Mouse (Mus musculus): ENCODE data around the gene Il27. TPM values are rescaled to one million over a fixed set of nuclear protein-coding genes. Genes with fewer than 3 reads are reported as not detected.
A peak's percentile ranks its signal among the peaks of the same experiment; 100 is the strongest.
"Not testable (repeated sequence)": the region's sequence is repeated elsewhere in the genome, so short reads cannot be mapped to it uniquely, and the experiment has no call there.

Il27 gene
- 0.15 and 0.51 TPM in 2 replicates for polyA plus RNA-seq (2012; rRNA removed)

DNA sequence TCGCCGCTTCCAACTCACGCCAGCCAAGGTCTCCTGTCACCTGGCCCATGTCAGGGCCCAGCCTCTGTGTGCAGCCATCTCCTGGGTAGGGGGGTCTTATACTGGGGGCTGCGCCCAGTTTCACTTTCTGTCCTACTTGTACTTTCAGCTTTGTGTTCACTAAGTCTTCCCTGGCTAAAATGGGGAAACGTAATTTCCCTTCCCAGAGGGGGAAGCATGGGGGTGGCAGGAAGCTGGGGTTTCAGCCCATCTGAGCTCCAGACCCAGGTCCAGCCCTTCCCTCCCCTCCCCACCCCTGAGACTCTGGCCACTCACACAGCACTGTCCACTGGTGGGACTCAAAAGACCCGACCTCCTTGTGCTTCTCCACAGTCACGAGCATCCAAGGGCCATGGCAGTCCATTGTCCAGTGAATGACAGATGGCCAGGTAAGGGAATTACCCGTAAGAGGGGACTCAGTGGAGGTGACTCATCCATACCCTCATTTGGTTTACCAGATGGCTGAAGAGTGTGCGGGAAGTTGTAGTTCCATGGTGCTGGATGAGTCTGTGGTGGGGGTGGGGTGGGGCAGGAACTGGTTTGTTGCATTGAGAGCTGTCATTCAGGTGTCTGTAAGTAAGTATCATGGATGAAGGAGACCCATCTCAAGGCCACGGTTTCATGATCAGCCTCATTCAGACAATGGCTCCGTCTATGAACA lies at the start of gene Il27:
Gene Il27 (minus strand): TSS at position 80 of the 700 bp plus-strand sequence.
- peak within 1 kb of the TSS; percentile 17; the same call in 1 of the 2 replicates for H3K4me3 ChIP-seq (ENCODE audit: low read depth, low read length)
- no peak for TF ChIP-seq POLR2A (IDR thresholded peaks at IDR 0.05; ENCODE audit: low read depth, low read length)
- TF ChIP-seq CTCF (IDR thresholded peaks at IDR 0.05; ENCODE audit: extremely low read depth, insufficient read length, insufficient replicate concordance, low read depth, low read length) = no peak
- no peaks in the 10 kb centered on the region for H3K36me3 ChIP-seq (ENCODE audit: control insufficient read depth, insufficient read depth, low read length)
- no peaks in the 10 kb centered on the region for H3K27me3 ChIP-seq (ENCODE audit: control insufficient read depth, insufficient read depth, low read length)
- peak within 1 kb of the TSS; percentile 10; the same call in 1 of the 2 replicates for H3K27ac ChIP-seq (ENCODE audit: insufficient read depth, low read depth, low read length)
- H3K4me1 ChIP-seq (ENCODE audit: control insufficient read depth, insufficient read depth, insufficient read length, low read length) = no peaks in the 10 kb centered on the region; the same call in 1 of the 2 replicates
- 74% methylated on average over 11 of the region's 11 CpGs for WGBS

- Histone ChIP-seq H3K4me3 (ENCODE audit: low read depth, low read length) (no peak overlapping the region), H3K36me3 (ENCODE audit: control insufficient read depth, insufficient read depth, low read length) (no peaks in the 10 kb centered on the region), H3K4me1 (ENCODE audit: control insufficient read depth, insufficient read depth, insufficient read length, low read length) (peaks cover 9% of the 10 kb centered on the region; the same call in 1 of the 2 replicates), H3K27ac (ENCODE audit: insufficient read depth, low read depth, low read length) (no peak overlapping the region), H3K27me3 (ENCODE audit: control insufficient read depth, insufficient read depth, low read length) (no peaks in the 10 kb centered on the region)
- TF ChIP-seq POLR2A (IDR thresholded peaks at IDR 0.05; ENCODE audit: low read depth, low read length) (no peak), CTCF (IDR thresholded peaks at IDR 0.05; ENCODE audit: extremely low read depth, insufficient read length, insufficient replicate concordance, low read depth, low read length) (no peak)
- 60% methylated on average over 3 of the region's 3 CpGs for WGBS
These were observed 49.6 kb upstream of the Il27 start for GRCm38 (mm10) chr7:126644345-126644744.

DNA sequence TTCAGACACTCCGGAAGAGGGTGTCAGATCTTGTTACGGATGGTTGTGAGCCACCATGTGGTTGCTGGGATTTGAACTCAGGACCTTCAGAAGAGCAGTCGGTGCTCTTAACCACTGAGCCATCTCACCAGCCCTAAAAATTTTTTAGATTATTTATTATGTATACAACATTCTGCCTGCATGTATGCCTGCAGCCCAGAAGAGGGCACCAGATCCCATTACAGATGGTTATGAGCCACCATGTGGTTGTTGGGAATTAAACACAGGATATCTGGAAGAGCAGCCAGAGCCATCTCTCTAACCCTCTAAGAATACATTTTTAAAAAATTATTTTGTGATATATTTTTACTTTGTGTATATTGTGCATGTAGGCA lies 48.5 kb upstream of the Il27 start:
- not testable (repeated sequence) for H3K27me3 ChIP-seq (ENCODE audit: control insufficient read depth, insufficient read depth, low read length); H3K4me3 ChIP-seq (ENCODE audit: low read depth, low read length); H3K4me1 ChIP-seq (ENCODE audit: control insufficient read depth, insufficient read depth, insufficient read length, low read length); H3K36me3 ChIP-seq (ENCODE audit: control insufficient read depth, insufficient read depth, low read length); H3K27ac ChIP-seq (ENCODE audit: insufficient read depth, low read depth, low read length)
- WGBS = 16% methylated on average over 3 of the region's 3 CpGs

DNA sequence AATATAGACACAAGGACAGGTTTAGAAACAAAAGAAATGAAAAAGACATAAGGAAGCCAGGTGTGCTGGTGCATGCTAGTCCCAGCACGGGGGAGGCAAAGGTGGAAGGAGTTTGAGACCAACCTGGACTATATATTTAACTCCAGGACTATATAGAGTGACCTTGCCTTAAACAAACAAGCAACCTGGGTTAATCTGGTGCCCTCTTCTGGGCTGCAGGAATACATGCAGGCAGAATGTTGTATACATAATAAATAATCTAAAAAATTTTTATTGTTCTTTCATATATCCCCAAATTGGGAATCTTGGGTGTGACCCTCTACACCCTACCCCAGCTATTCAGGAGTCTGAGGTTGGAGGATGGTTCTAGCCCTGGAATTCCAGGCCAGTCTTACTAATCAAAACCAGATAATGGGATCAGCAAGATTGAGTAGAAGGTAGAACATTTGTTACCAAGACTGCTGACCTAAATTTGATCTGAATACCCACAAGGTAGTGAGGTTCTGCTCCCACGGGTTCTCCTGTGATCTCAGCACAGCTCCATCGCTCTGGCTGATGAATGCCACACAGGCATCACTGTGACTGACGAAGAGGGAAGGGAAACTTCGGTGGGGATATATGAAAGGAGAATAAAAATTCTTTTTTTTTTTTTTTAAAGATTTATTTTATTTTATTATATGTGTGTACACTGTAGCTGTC lies 48.0 kb upstream of the Il27 start:
- H3K36me3 ChIP-seq (ENCODE audit: control insufficient read depth, insufficient read depth, low read length) = no peaks in the 10 kb centered on the region
- H3K4me1 ChIP-seq (ENCODE audit: control insufficient read depth, insufficient read depth, insufficient read length, low read length) = peaks cover 7% of the 10 kb centered on the region; the same call in 1 of the 2 replicates
- H3K4me3 ChIP-seq (ENCODE audit: low read depth, low read length) = no peak overlapping the region
- no peak for TF ChIP-seq POLR2A (IDR thresholded peaks at IDR 0.05; ENCODE audit: low read depth, low read length)
- TF ChIP-seq CTCF (IDR thresholded peaks at IDR 0.05; ENCODE audit: extremely low read depth, insufficient read length, insufficient replicate concordance, low read depth, low read length) = peak; percentile 12; the same call in 1 of the 2 replicates
- H3K27ac ChIP-seq (ENCODE audit: insufficient read depth, low read depth, low read length) = no peak overlapping the region
- 52% methylated on average over 5 of the region's 5 CpGs for WGBS
- H3K27me3 ChIP-seq (ENCODE audit: control insufficient read depth, insufficient read depth, low read length) = no peaks in the 10 kb centered on the region

DNA sequence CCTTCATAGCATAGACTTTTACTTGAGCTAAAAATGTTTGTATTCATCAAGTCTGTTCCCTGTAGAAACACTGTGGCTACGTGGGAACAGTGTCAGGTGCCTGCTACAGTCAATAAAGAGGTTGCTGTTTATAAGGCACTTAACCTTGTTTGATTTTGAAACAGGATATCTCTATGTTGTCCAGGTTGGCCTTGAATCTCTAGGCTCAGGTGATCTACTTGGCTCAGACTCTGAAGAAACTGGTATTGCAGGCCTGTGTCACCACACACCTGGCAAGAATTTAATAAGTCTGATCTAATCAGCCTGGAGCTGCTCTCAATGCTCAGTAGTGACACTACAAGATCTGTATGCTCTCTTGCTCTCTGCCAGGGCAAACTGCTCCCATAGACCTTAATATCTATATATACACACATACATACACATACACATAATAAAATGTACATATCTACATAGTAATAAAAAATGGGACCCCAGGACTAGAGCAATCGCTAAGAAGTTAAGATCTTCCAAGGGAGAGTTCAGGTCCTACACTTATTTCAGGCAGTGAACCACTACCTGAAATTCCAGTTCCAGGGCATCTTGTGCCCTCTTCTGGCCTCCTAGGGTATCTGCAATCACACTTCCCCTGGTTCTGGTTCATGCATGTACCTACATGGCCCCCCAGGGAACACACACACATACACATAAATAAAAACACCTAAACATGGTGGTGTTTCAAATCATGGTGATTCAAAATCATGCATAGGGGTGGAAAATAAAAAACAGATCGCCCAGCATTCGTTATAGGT lies 42.2 kb upstream of the Il27 start:
- H3K36me3 ChIP-seq (ENCODE audit: control insufficient read depth, insufficient read depth, low read length) = no peaks in the 10 kb centered on the region
- H3K27me3 ChIP-seq (ENCODE audit: control insufficient read depth, insufficient read depth, low read length) = no peaks in the 10 kb centered on the region
- WGBS = 13% methylated on average over 4 of the region's 4 CpGs
- TF ChIP-seq CTCF (IDR thresholded peaks at IDR 0.05; ENCODE audit: extremely low read depth, insufficient read length, insufficient replicate concordance, low read depth, low read length) (peak; percentile 55; the same call in 1 of the 2 replicates), POLR2A (IDR thresholded peaks at IDR 0.05; ENCODE audit: low read depth, low read length) (no peak)
- no peak overlapping the region for H3K27ac ChIP-seq (ENCODE audit: insufficient read depth, low read depth, low read length)
- H3K4me3 ChIP-seq (ENCODE audit: low read depth, low read length) = no peak overlapping the region
- no peaks in the 10 kb centered on the region for H3K4me1 ChIP-seq (ENCODE audit: control insufficient read depth, insufficient read depth, insufficient read length, low read length)

DNA sequence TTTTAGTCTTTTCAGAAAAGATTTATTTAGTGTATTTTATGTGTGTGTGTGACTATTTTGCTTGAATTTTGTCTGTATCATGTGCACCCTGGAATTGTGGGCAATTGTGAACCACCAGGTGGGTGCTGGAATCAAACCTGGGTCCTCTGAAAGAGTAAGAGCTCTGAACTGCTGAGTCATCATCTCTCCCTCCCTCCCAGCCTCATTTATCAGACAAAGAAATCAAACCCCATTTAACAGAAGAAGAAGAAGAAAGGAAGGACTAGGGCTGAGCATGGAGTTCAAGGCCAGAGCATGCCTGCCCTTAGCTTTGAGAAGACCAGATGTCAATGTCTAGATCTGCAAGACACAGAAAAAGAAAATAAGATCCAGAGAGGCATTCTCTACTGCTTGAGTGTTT lies 40.6 kb upstream of the Il27 start:
- TF ChIP-seq POLR2A (IDR thresholded peaks at IDR 0.05; ENCODE audit: low read depth, low read length) (no peak), CTCF (IDR thresholded peaks at IDR 0.05; ENCODE audit: extremely low read depth, insufficient read length, insufficient replicate concordance, low read depth, low read length) (no peak)
- Histone ChIP-seq H3K27me3 (ENCODE audit: control insufficient read depth, insufficient read depth, low read length) (no peaks in the 10 kb centered on the region), H3K4me3 (ENCODE audit: low read depth, low read length) (no peak overlapping the region), H3K4me1 (ENCODE audit: control insufficient read depth, insufficient read depth, insufficient read length, low read length) (no peaks in the 10 kb centered on the region; the same call in 1 of the 2 replicates), H3K27ac (ENCODE audit: insufficient read depth, low read depth, low read length) (no peak overlapping the region), H3K36me3 (ENCODE audit: control insufficient read depth, insufficient read depth, low read length) (no peaks in the 10 kb centered on the region)

- H3K36me3 ChIP-seq (ENCODE audit: control insufficient read depth, insufficient read depth, low read length) = no peaks in the 10 kb centered on the region
- TF ChIP-seq POLR2A (IDR thresholded peaks at IDR 0.05; ENCODE audit: low read depth, low read length) = no peak
- TF ChIP-seq CTCF (IDR thresholded peaks at IDR 0.05; ENCODE audit: extremely low read depth, insufficient read length, insufficient replicate concordance, low read depth, low read length) = no peak
- no peaks in the 10 kb centered on the region for H3K27me3 ChIP-seq (ENCODE audit: control insufficient read depth, insufficient read depth, low read length)
- H3K4me1 ChIP-seq (ENCODE audit: control insufficient read depth, insufficient read depth, insufficient read length, low read length) = peaks cover 2% of the 10 kb centered on the region; the same call in 1 of the 2 replicates
- H3K27ac ChIP-seq (ENCODE audit: insufficient read depth, low read depth, low read length) = no peak overlapping the region
- 38% methylated on average over 2 of the region's 2 CpGs for WGBS
- H3K4me3 ChIP-seq (ENCODE audit: low read depth, low read length) = no peak overlapping the region
These were observed 37.7 kb upstream of the Il27 start for GRCm38 (mm10) chr7:126632478-126632877.

Data from small intestine, adult 2 months (tissue).